Mouse (Mus musculus) forebrain, embryonic 12.5 days (tissue): ENCODE data around the gene Tbl3. TPM values are rescaled to one million over a fixed set of nuclear protein-coding genes. Genes with fewer than 3 reads are reported as not detected.

Experiments
- ATAC-seq: fragments of 200-750 bp; cut with Nextera tagmentation; 2 replicates; pipeline ENCODE4 v1.8.0; 2017; ENCODE audit warnings: moderate TSS enrichment; ENCODE audit not compliant: low FRiP score
- H3K27ac ChIP-seq: fragments of 300-500 bp; sonication (generic); 2 replicates; pipeline ENCODE4 v1.5.1; 2016; ENCODE audit warnings: mild to moderate bottlenecking
- H3K27me3 ChIP-seq: fragments of 300-500 bp; sonication (generic); 2 replicates; pipeline ENCODE4 v1.6.1; 2016; ENCODE audit warnings: mild to moderate bottlenecking
- H3K36me3 ChIP-seq: fragments of 300-500 bp; sonication (generic); replicated peaks from 2 replicates; pipeline ENCODE4 v1.6.1; 2016; ENCODE audit warnings: mild to moderate bottlenecking
- H3K4me1 ChIP-seq: fragments of 300-500 bp; sonication (generic); 2 replicates; pipeline ENCODE4 v1.6.1; 2016
- H3K4me2 ChIP-seq: fragments of 300-500 bp; sonication (generic); 2 replicates; pipeline ENCODE4 v1.6.1; 2016; ENCODE audit warnings: mild to moderate bottlenecking, moderate library complexity
- H3K4me3 ChIP-seq: fragments of 300-500 bp; sonication (generic); replicated peaks from 2 replicates; pipeline ENCODE4 v1.5.1; 2016; ENCODE audit warnings: mild to moderate bottlenecking
- H3K9ac ChIP-seq: fragments of 300-500 bp; sonication (generic); 2 replicates; pipeline ENCODE4 v1.6.1; 2016; ENCODE audit warnings: mild to moderate bottlenecking
- H3K9me3 ChIP-seq: fragments of 300-500 bp; sonication (generic); 2 replicates; pipeline ENCODE4 v1.6.1; 2016
- WGBS: fragments of 180-500 bp; shearing (Covaris S2); methylation state at CpG from one replicate; pipeline ENCODE4 v1.1.7; 2016; 5-methylcytosine and 5-hydroxymethylcytosine counted together
- polyA plus RNA-seq: library from polyadenylated mRNA; unstranded; fragments of >200 nt; fragmentation: Nextera tagmentation; extraction: Ambion mirVana; gene quantifications from 2 replicates; pipeline ENCODE4 v1.2.1, GENCODE M21; 2016

Gene Tbl3
- polyA plus RNA-seq, 1 experiment from 2014 or later: 98.0 TPM

- H3K9ac ChIP-seq: peak within 1 kb of the TSS; percentile 69
- peak within 1 kb of the TSS; percentile 60 for H3K27ac ChIP-seq
- no peaks in the 10 kb centered on the region for H3K36me3 ChIP-seq
- peaks cover 17% of the 10 kb centered on the region for H3K4me1 ChIP-seq
- no peaks in the 10 kb centered on the region for H3K9me3 ChIP-seq
- peak within 1 kb of the TSS; percentile 88 for H3K4me2 ChIP-seq
- peaks cover 5% of the 10 kb centered on the region; the same call in 1 of the 2 replicates for H3K27me3 ChIP-seq
- ATAC-seq: peak; percentile 97
- WGBS: 1% methylated on average over 29 of the region's 29 CpGs
- H3K4me3 ChIP-seq: peak within 1 kb of the TSS; percentile 55
Observed at GRCm38 (mm10) chr17:24736330-24737051, 29.0 kb upstream of the Tbl3 start, which contains the start of gene Msrb1. Gene Msrb1, plus strand, starts transcription at chr17:24736642.

GRCm38 (mm10) chr17:24735446-24735845 lies 28.0 kb upstream of the Tbl3 start:
- WGBS: 89% methylated on average over 7 of the region's 7 CpGs
- peaks cover 17% of the 10 kb centered on the region for H3K4me1 ChIP-seq
- H3K27me3 ChIP-seq: peaks cover 5% of the 10 kb centered on the region; the same call in 1 of the 2 replicates
- no peak overlapping the region for H3K4me2 ChIP-seq
- H3K27ac ChIP-seq: peak overlapping the region; percentile 60; the same call in 1 of the 2 replicates
- no peak for ATAC-seq
- H3K9me3 ChIP-seq: no peaks in the 10 kb centered on the region
- H3K9ac ChIP-seq: no peak overlapping the region
- no peaks in the 10 kb centered on the region for H3K36me3 ChIP-seq
- no peak overlapping the region for H3K4me3 ChIP-seq

GRCm38 (mm10) chr17:24734513-24734912 lies 27.1 kb upstream of the Tbl3 start:
- H3K4me1 ChIP-seq: peaks cover 17% of the 10 kb centered on the region
- no peak overlapping the region for H3K4me2 ChIP-seq
- no peaks in the 10 kb centered on the region for H3K36me3 ChIP-seq
- H3K27ac ChIP-seq: no peak overlapping the region
- no peak overlapping the region for H3K4me3 ChIP-seq
- no peak overlapping the region for H3K9ac ChIP-seq
- ATAC-seq: no peak
- 85% methylated on average over 1 of the region's 1 CpGs for WGBS
- H3K9me3 ChIP-seq: no peaks in the 10 kb centered on the region
- peaks cover 8% of the 10 kb centered on the region for H3K27me3 ChIP-seq

GRCm38 (mm10) chr17:24733434-24734050 lies 26.1 kb upstream of the Tbl3 start:
- H3K4me2 ChIP-seq: no peak overlapping the region

GRCm38 (mm10) chr17:24732233-24732935 lies 24.9 kb upstream of the Tbl3 start:
- 83% methylated on average over 12 of the region's 12 CpGs for WGBS
- no peak overlapping the region for H3K4me3 ChIP-seq
- H3K27ac ChIP-seq: no peak overlapping the region
- no peaks in the 10 kb centered on the region for H3K36me3 ChIP-seq
- no peak for ATAC-seq
- peaks cover 14% of the 10 kb centered on the region for H3K27me3 ChIP-seq
- H3K4me2 ChIP-seq: no peak overlapping the region
- H3K9ac ChIP-seq: no peak overlapping the region
- peaks cover 15% of the 10 kb centered on the region for H3K4me1 ChIP-seq
- H3K9me3 ChIP-seq: no peaks in the 10 kb centered on the region

More at GRCm38 (mm10) chr17:24733434-24734050, 26.1 kb upstream of the Tbl3 start:
- Histone ChIP-seq H3K4me3 (no peak overlapping the region), H3K9ac (no peak overlapping the region), H3K36me3 (no peaks in the 10 kb centered on the region), H3K27me3 (peaks cover 9% of the 10 kb centered on the region), H3K27ac (no peak overlapping the region), H3K9me3 (no peaks in the 10 kb centered on the region), H3K4me1 (peaks cover 17% of the 10 kb centered on the region)
- 88% methylated on average over 21 of the region's 21 CpGs for whole genome bisulfite sequencing
- no peak for ATAC-seq

- H3K36me3 ChIP-seq: no peaks in the 10 kb centered on the region
- peaks cover 2% of the 10 kb centered on the region for H3K4me1 ChIP-seq
- ATAC-seq: no peak
- 84% methylated on average over 14 of the region's 14 CpGs for WGBS
- no peak overlapping the region for H3K9ac ChIP-seq
- H3K27ac ChIP-seq: no peak overlapping the region
- no peak overlapping the region for H3K4me3 ChIP-seq
- H3K27me3 ChIP-seq: peaks cover 15% of the 10 kb centered on the region
- H3K4me2 ChIP-seq: no peak overlapping the region
- H3K9me3 ChIP-seq: no peaks in the 10 kb centered on the region
Observed at GRCm38 (mm10) chr17:24730787-24731186, 23.3 kb upstream of the Tbl3 start.

- peaks cover 10% of the 10 kb centered on the region; the same call in 1 of the 2 replicates for H3K27me3 ChIP-seq
- H3K4me1 ChIP-seq: 0 out of 2 replicates have a peak, but pooled peaks cover 3% of the 10 kb centered on the region
- no peak overlapping the region for H3K27ac ChIP-seq
- WGBS: 85% methylated on average over 6 of the region's 6 CpGs
- no peak overlapping the region for H3K4me2 ChIP-seq
- H3K4me3 ChIP-seq: no peak overlapping the region
- no peaks in the 10 kb centered on the region for H3K36me3 ChIP-seq
- no peak overlapping the region for H3K9ac ChIP-seq
- no peaks in the 10 kb centered on the region for H3K9me3 ChIP-seq
- ATAC-seq: no peak
Observed at GRCm38 (mm10) chr17:24729067-24729466, 21.6 kb upstream of the Tbl3 start.

GRCm38 (mm10) chr17:24728184-24728583 lies 20.7 kb upstream of the Tbl3 start:
- Histone ChIP-seq H3K4me1 (peaks cover 10% of the 10 kb centered on the region), H3K9ac (no peak overlapping the region), H3K9me3 (no peaks in the 10 kb centered on the region)

GRCm38 (mm10) chr17:24727618-24728017 lies 20.2 kb upstream of the Tbl3 start, which contains the start of gene Rpl3l:
Gene Rpl3l, plus strand, starts transcription at chr17:24727820.
- Histone ChIP-seq H3K9me3 (no peaks in the 10 kb centered on the region), H3K9ac (no peak within 1 kb of the TSS), H3K27me3 (peaks cover 10% of the 10 kb centered on the region; the same call in 1 of the 2 replicates), H3K4me1 (peaks cover 16% of the 10 kb centered on the region), H3K4me3 (no peak within 1 kb of the TSS), H3K36me3 (0 out of 2 replicates have a peak, but pooled peaks cover under 1% of the 10 kb centered on the region), H3K4me2 (no peak within 1 kb of the TSS), H3K27ac (no peak within 1 kb of the TSS)
- ATAC-seq: no peak
- WGBS: 87% methylated on average over 2 of the region's 2 CpGs

More at GRCm38 (mm10) chr17:24728184-24728583, 20.7 kb upstream of the Tbl3 start:
- Histone ChIP-seq H3K4me2 (no peak overlapping the region), H3K27ac (no peak overlapping the region), H3K4me3 (no peak overlapping the region), H3K27me3 (peaks cover 10% of the 10 kb centered on the region; the same call in 1 of the 2 replicates), H3K36me3 (no peaks in the 10 kb centered on the region)
- ATAC-seq: no peak
- whole genome bisulfite sequencing: 77% methylated on average over 17 of the region's 17 CpGs

- Histone ChIP-seq H3K4me3 (no peak overlapping the region), H3K27ac (no peak overlapping the region), H3K9me3 (no peaks in the 10 kb centered on the region), H3K36me3 (peaks cover 16% of the 10 kb centered on the region), H3K4me1 (peaks cover 31% of the 10 kb centered on the region), H3K27me3 (peaks cover 10% of the 10 kb centered on the region; the same call in 1 of the 2 replicates), H3K4me2 (no peak overlapping the region), H3K9ac (no peak overlapping the region)
- no peak for ATAC-seq
- 82% methylated on average over 3 of the region's 3 CpGs for WGBS
Observed at GRCm38 (mm10) chr17:24725637-24726390, 18.4 kb upstream of the Tbl3 start.

- whole genome bisulfite sequencing: under 1% methylated on average over 30 of the region's 30 CpGs
- ATAC-seq: peak; percentile 79
- Histone ChIP-seq H3K27ac (peak within 1 kb of the TSS; percentile 72), H3K9me3 (no peaks in the 10 kb centered on the region), H3K27me3 (peaks cover 6% of the 10 kb centered on the region; the same call in 1 of the 2 replicates), H3K36me3 (peaks cover 16% of the 10 kb centered on the region), H3K9ac (peak within 1 kb of the TSS; percentile 87), H3K4me3 (peak within 1 kb of the TSS; percentile 73), H3K4me1 (peaks cover 35% of the 10 kb centered on the region), H3K4me2 (peak within 1 kb of the TSS; percentile 74)
Observed at GRCm38 (mm10) chr17:24724184-24724583, 16.7 kb upstream of the Tbl3 start, which contains the start of gene Ndufb10. Gene Ndufb10, minus strand, starts transcription at chr17:24724478.
